Mouse (Mus musculus) megakaryocyte-erythroid progenitor cell, adult 5-6 weeks (primary cell): ENCODE results near the gene Ptprg. TPM values are rescaled to one million over a fixed set of nuclear protein-coding genes. Genes with fewer than 3 reads are reported as not detected.
"Not testable (repeated sequence)": the region's sequence is repeated elsewhere in the genome, so short reads cannot be mapped to it uniquely, and the experiment has no call there.

ENCODE experiments used
- ATAC-seq: replicated peaks from 2 replicates; pipeline ENCODE4 v1.8.0; 2016; ENCODE audit warnings: mild to moderate bottlenecking, inconsistent platforms; ENCODE audit not compliant: severe bottlenecking, poor library complexity, low FRiP score, low TSS enrichment
- total RNA-seq, 2 experiments: library from RNA; stranded (forward) in 1 of 2; stranded (reverse) in 1 of 2; fragments of 200-1000, 215-1000 nt in 1 of 2; fragments of >200 nt in 1 of 2; fragmentation: Nextera tagmentation in 1 of 2; gene quantifications; 2 replicates each; pipeline ENCODE4 v1.2.3; 2014 to 2017

Ptprg gene
- total RNA-seq, 2 experiments from 2014 or later: not detected

DNA sequence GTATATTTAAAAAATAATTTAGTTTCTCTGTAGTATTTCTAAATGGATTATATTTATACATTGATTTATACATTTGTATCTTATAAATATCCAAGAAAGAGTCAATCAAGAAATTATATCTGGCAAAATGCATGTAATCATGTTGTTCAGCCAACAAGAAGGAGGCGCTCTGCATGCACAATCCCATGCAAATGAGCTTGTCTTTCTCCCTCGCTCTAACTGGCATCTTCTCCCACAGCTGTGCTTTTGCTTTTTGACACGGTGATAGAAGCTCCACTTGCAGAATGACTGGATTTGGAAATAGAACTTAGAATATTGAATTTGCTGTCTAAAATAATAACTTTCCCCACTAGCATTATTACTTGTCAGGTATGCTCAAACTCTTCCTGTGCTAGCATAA, 240.5 kb downstream of the Ptprg start:
- ATAC-seq: no peak

DNA sequence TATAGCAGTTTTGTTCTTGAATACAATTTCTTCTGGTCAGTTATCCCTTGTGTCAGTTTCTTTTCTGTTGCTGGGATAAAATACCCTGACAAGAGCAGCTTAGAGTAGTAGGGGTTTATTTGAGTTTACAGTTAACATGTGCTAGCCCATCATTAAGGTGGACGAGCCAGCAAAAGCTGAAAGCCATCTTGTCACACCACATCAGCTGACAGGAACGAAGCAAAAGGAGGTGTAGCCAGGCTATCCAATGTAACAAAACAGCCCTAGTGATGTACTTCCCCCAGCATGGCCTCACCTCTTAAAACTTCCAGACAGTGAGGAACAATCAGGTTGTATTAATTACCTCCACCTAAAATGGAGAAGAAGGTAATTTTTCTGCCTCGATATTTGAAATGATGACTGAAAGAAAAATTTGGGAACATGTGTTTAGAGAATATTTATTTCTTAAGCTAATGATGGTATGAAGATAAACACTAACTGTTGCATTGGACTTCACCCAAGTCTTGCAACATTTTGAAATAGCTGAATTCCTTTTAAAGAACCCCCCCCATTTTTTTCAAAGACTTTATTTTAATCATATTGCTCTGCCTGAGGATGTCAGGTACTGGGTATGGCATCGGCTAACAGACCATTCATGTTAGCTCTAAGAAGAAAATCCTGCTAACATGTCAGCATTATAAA, 249.2 kb downstream of the Ptprg start:
- ATAC-seq: no peak

DNA sequence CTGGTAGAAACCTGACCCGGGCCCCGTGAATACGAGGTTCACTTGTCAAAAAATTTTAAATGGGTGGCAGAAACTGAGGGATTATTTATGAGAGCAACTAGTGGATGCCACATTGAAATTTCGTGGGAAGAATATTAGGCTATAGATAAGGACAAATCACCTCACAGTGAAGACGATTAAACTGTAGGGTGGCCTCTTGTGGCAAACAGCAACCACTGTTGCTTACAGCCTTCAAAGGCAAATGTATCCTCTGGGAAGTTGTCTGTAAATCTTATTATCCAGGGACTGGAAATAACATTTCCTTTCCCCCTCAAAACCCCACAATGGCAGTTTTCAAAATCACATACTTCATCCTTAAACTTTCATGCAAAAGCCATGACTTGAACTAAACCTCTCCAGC, 253.3 kb downstream of the Ptprg start:
- ATAC-seq: no peak

DNA sequence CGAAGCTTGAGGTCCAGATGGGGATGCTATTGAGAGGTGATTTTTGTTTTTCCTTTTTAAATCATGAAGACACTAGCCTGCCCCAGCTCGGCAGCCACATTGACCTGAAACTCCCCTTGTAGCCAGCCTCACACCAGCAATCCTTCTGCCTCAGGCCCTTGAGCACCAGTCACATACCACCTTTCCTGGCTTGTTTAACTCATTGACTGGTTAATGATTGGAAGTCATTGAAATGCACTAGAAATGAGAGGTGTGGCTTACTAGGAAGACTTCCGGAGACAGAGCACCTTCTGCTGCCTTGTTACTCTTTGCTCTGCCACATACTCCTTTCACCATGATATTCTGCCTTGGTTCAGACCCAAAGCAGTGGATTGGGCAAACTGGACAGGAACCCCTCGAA, 254.1 kb downstream of the Ptprg start:
- no peak for ATAC-seq

GRCm38 (mm10) chr14:11811142-11811761, 257.9 kb downstream of the Ptprg start:
- ATAC-seq: no peak

GRCm38 (mm10) chr14:11812291-11812690, 259.0 kb downstream of the Ptprg start:
- no peak for ATAC-seq

- not testable (repeated sequence) for ATAC-seq
Observed at GRCm38 (mm10) chr14:11814811-11815210, 261.5 kb downstream of the Ptprg start.

GRCm38 (mm10) chr14:11817236-11817635, 263.9 kb downstream of the Ptprg start:
- ATAC-seq: no peak

GRCm38 (mm10) chr14:11818054-11818453, 264.7 kb downstream of the Ptprg start:
- ATAC-seq: no peak

GRCm38 (mm10) chr14:11818721-11819120, 265.4 kb downstream of the Ptprg start:
- ATAC-seq: no peak

DNA sequence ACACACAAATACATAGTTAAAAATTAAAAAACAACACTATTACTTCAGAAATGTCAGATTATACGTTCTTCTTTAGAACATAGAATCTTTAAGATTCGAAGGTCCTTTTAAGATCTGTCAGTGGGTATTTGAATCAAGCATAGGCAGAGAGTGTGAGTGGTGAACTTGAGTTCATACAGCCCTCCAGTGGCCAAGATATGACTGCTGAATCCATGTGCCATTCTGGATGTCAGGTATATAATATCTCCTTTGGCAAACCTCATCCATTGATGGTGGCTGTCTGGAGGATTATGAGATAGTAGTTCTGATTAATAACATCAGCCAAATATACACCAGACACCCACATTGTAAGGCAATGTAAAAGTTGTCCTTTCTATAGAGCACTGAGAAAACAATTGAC, 266.0 kb downstream of the Ptprg start:
- ATAC-seq: no peak

DNA sequence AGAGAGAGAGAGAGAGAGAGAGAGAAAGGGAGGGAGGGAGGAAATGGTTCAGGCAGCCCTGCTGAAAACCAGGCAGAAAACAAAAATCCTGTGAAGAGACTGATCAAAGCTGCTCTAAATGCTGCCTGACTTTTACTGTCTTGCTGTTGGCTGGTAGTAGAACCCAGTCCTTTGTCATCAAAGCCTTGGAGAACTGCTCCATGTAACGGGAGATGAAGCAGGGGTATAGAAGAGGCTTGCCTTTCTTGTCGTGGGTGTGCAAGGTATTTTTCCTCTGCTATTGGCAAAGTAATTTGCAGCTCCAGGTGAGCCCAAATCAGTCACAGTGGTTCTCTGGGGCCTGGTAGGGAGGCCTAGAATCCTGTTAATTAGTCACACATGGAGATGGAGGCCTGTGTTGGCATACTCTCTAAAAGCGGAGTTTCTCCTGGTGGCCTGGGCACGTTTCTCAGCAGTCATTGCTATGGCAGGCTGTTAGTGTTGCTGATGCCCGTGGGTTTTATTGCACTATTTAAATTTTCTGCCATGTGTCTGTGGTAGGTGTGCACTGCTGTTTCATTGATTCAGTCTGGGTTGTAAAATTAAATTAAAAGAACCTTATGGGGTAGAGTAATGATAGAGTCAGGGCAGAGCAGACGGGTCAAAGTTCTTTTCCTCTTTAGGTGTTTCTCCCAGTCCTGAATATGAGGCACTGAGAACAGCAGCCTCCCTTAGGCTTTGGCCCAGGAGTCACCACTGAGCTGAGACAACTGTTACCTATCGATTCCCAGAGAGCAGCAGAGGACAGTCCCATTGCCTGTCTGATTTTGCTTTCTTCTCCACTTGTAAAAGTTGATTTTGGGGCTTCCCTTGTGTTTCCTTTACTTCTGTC, 269.7 kb downstream of the Ptprg start:
- no peak for ATAC-seq

GRCm38 (mm10) chr14:11823701-11824095, 270.4 kb downstream of the Ptprg start:
- no peak for ATAC-seq

GRCm38 (mm10) chr14:11824915-11825314, 271.6 kb downstream of the Ptprg start:
- no peak for ATAC-seq

DNA sequence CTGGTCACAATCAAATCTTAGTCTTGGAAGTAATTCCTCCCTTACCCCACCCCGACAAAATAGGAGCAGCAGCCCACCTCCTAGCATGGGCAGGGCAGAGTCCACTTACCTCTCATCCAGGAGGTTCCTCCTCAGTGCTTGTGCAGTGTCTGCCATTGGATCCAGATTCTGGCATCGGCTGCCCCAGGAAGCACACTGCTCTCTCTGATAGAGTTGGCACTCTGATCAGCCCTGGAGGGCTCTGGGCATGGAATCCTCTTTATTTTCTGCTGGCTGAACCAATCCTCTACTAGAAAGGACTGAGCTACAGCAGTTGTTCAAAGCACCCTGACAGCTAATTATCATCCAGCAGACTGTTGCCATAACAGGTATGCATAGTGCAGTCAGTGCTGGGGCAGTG, 272.2 kb downstream of the Ptprg start:
- no peak for ATAC-seq

DNA sequence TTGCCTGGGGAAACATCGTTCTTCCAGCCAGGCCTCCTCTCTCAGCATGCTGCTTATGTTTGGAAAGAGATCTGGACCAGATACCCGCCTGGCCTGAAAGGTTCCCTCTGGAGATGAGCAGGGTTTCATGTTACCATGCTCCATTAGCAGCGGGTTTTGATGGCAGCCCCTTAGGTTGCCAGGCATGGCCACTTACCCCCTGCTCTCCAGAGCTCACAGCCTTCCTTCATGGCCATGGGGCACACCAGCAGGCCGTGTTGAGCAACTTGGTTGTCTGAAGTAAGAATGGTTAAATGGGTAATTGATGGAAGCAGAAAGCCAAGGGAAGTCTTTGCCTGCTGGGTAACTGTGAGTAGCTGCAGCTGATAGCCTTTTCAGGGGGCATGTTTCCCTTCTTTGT, 274.8 kb downstream of the Ptprg start:
- no peak for ATAC-seq

DNA sequence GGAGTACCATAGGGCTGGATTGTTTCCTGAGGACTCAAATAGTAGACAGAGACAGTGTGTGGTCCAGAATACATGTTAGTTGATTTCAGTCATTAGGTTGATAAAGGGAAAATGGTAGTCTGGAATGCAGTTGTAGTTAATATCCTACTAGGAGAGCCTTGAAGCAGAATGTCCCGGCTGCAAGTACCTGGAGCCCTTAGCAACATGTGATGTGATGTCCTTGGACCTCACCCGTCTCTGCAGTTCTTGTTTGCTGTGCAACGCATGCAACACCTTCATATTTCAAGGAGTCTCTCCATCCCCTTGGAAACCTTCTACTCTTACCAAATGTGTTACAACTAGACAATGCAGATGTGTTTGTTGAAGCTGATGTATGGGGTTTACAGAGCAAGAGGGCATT, 280.3 kb downstream of the Ptprg start:
- no peak for ATAC-seq

DNA sequence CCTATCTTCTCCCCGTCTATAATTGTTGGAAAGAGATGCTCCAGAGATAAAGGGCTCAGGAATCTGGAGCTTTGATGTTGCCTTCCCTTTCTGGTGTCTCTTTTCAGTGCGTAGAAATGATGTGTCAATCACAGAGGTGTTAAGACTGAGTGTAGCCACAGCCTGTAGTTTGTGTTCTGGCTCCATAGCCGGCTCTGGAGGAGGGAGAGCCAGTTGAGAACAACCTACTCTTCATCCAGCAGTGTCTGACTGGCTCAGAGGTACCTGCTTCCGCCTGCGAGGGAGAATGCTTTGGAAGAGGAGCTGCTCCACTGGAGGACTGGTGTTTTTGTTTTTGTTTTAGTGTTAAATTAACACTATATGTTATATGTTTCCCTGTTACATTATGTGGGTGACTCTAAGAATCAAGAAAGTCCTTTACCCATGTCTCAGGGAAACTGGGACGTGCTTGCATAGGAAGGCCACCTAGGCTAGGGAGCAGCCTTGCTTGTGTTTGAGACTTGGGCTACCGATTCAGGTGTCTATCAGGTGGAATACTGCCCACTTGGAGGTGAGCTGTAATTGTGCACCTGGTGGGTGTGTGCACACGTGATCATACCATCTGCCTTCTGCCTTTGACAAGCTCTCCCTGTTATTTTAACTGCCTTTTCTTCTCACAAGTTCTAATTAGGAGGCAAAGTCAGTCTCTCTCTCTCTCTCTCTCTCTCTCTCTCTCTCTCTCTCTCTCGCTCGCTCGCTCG, 282.5 kb downstream of the Ptprg start:
- ATAC-seq: no peak

DNA sequence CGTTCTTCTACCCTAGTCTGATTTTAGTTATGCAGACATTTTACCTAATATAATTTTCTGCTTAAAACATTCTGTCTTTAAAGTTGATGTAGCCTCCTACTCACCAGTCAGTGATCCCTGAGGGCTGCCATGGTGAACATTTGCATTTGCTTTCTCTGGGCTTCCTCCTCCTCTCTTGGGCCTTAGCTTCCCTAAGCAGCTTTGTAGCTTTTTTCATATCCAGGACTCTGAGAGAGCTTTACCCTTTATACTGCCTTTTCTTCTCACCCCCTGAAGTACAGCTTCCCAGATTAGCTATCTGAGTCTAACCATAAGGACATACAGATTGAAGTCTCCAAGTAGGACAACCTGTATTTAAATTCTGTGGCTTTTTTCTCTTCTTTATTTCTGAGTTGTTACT, 284.4 kb downstream of the Ptprg start:
- ATAC-seq: no peak

DNA sequence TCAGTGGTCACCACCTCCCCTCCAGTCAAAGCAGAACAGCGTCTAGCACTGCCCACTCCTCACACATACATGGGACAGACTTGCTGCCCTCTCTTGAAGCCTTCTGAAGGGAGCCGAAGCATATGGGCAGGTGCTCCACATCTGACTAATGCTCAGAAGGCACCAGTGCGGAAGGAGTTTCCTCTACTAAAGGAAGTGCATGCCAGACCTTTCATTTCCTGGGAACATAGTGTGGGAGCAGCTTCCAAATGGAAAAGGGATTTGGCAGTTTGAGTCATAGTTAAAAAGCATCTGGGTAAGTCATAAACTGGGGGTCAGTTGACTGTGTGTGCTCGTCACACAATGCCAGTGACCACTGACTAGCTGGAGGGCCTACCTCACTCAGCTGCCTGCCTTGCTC, 288.3 kb downstream of the Ptprg start:
- ATAC-seq: no peak
